Mouse (Mus musculus): Measurements from ENCODE around the gene Zfp60. TPM values are rescaled to one million over a fixed set of nuclear protein-coding genes. Genes with fewer than 3 reads are reported as not detected.
"Not testable (repeated sequence)": the region's sequence is repeated elsewhere in the genome, so short reads cannot be mapped to it uniquely, and the experiment has no call there.

The Zfp60 gene
- polyA plus RNA-seq, 1 experiment from 2014 or later: 99.8 TPM

- Histone ChIP-seq H3K9ac (no peak overlapping the region), H3K9me3 (no peaks in the 10 kb centered on the region), H3K27ac (replicated peaks) (peak overlapping the region; percentile 76), H3K27me3 (no peaks in the 10 kb centered on the region), H3K4me2 (peak overlapping the region; percentile 35), H3K36me3 (no peaks in the 10 kb centered on the region), H3K4me3 (no peak overlapping the region), H3K4me1 (replicated peaks) (peaks cover 3% of the 10 kb centered on the region; the same call in 1 of the 2 replicates)
- ATAC-seq (ENCODE audit: low FRiP score, low read depth): peak; percentile 83
- 42% methylated on average over 12 of the region's 12 CpGs for WGBS
Measured at GRCm38 (mm10) chr7:27725566-27726538, 5.3 kb upstream of the Zfp60 start.

- no peaks in the 10 kb centered on the region for H3K9me3 ChIP-seq
- ATAC-seq (ENCODE audit: low FRiP score, low read depth): no peak
- no peaks in the 10 kb centered on the region for H3K27me3 ChIP-seq
- H3K27ac ChIP-seq (replicated peaks): no peak overlapping the region
- H3K4me1 ChIP-seq (replicated peaks): peaks cover 5% of the 10 kb centered on the region
- no peak overlapping the region for H3K4me3 ChIP-seq
- no peak overlapping the region for H3K4me2 ChIP-seq
- no peaks in the 10 kb centered on the region for H3K36me3 ChIP-seq
- no peak overlapping the region for H3K9ac ChIP-seq
- WGBS: 56% methylated on average over 2 of the region's 2 CpGs
Measured at GRCm38 (mm10) chr7:27727471-27727870, 3.7 kb upstream of the Zfp60 start.

GRCm38 (mm10) chr7:27731946-27732345 lies 757 bp downstream of the Zfp60 start:
- Histone ChIP-seq H3K9ac (peak overlapping the region; percentile 87), H3K27ac (replicated peaks) (peak overlapping the region; percentile 96), H3K4me2 (peak overlapping the region; percentile 61), H3K4me1 (replicated peaks) (peaks cover 39% of the 10 kb centered on the region), H3K4me3 (peak overlapping the region; percentile 68), H3K27me3 (no peaks in the 10 kb centered on the region), H3K36me3 (no peaks in the 10 kb centered on the region), H3K9me3 (no peaks in the 10 kb centered on the region)
- ATAC-seq (ENCODE audit: low FRiP score, low read depth): no peak; the same call in 1 of the 2 replicates
- 2% methylated on average over 12 of the region's 12 CpGs for WGBS

- H3K9me3 ChIP-seq: no peaks in the 10 kb centered on the region
- no peaks in the 10 kb centered on the region for H3K36me3 ChIP-seq
- H3K27me3 ChIP-seq: no peaks in the 10 kb centered on the region
- H3K9ac ChIP-seq: peak overlapping the region; percentile 87
- peaks cover 39% of the 10 kb centered on the region for H3K4me1 ChIP-seq (replicated peaks)
- WGBS: 47% methylated on average over 6 of the region's 6 CpGs
- ATAC-seq (ENCODE audit: low FRiP score, low read depth): no peak
- peak overlapping the region; percentile 68 for H3K4me3 ChIP-seq
- peak overlapping the region; percentile 61 for H3K4me2 ChIP-seq
- H3K27ac ChIP-seq (replicated peaks): peak overlapping the region; percentile 96
Measured at GRCm38 (mm10) chr7:27732508-27732907, 1.3 kb downstream of the Zfp60 start.

- no peaks in the 10 kb centered on the region for H3K9me3 ChIP-seq
- H3K27ac ChIP-seq (replicated peaks): peak overlapping the region; percentile 74
- H3K4me1 ChIP-seq (replicated peaks): peaks cover 39% of the 10 kb centered on the region
- peak overlapping the region; percentile 45 for H3K4me2 ChIP-seq
- H3K36me3 ChIP-seq: peaks cover 22% of the 10 kb centered on the region
- ATAC-seq (ENCODE audit: low FRiP score, low read depth): no peak
- H3K4me3 ChIP-seq: peak overlapping the region; percentile 14
- 8% methylated on average over 5 of the region's 5 CpGs for WGBS
- H3K27me3 ChIP-seq: no peaks in the 10 kb centered on the region
- H3K9ac ChIP-seq: 0 out of 2 replicates have a peak overlapping the region, but pooled peaks have one; percentile 3
Measured at GRCm38 (mm10) chr7:27735457-27735856, 4.3 kb downstream of the Zfp60 start.

GRCm38 (mm10) chr7:27756351-27757047 lies 25.3 kb downstream of the Zfp60 start:
- H3K9ac ChIP-seq: no peak overlapping the region
- 9% methylated on average over 5 of the region's 5 CpGs for WGBS

GRCm38 (mm10) chr7:27757048-27757375 lies 25.8 kb downstream of the Zfp60 start:
- H3K27me3 ChIP-seq: no peaks in the 10 kb centered on the region
- no peak overlapping the region for H3K9ac ChIP-seq
- no peaks in the 10 kb centered on the region for H3K9me3 ChIP-seq
- H3K4me1 ChIP-seq (replicated peaks): peaks cover 13% of the 10 kb centered on the region
- H3K4me3 ChIP-seq: no peak overlapping the region
- ATAC-seq (ENCODE audit: low FRiP score, low read depth): no peak
- peaks cover 8% of the 10 kb centered on the region for H3K36me3 ChIP-seq
- H3K27ac ChIP-seq (replicated peaks): peak overlapping the region; percentile 42; the same call in 1 of the 2 replicates
- WGBS: 15% methylated on average over 3 of the region's 3 CpGs
- H3K4me2 ChIP-seq: no peak overlapping the region

More at GRCm38 (mm10) chr7:27756351-27757047, 25.3 kb downstream of the Zfp60 start:
- peaks cover 13% of the 10 kb centered on the region for H3K36me3 ChIP-seq
- H3K27ac ChIP-seq (replicated peaks): peak overlapping the region; percentile 42
- peaks cover 13% of the 10 kb centered on the region for H3K4me1 ChIP-seq (replicated peaks)
- H3K9me3 ChIP-seq: no peaks in the 10 kb centered on the region
- no peaks in the 10 kb centered on the region for H3K27me3 ChIP-seq
- peak overlapping the region; percentile 11; the same call in 1 of the 2 replicates for H3K4me2 ChIP-seq
- H3K4me3 ChIP-seq: no peak overlapping the region
- ATAC-seq (ENCODE audit: low FRiP score, low read depth): peak; percentile 61

- peak overlapping the region; percentile 48 for H3K4me2 ChIP-seq
- H3K9ac ChIP-seq: no peak overlapping the region
- no peaks in the 10 kb centered on the region for H3K9me3 ChIP-seq
- no peaks in the 10 kb centered on the region for H3K36me3 ChIP-seq
- peak overlapping the region; percentile 22 for H3K4me3 ChIP-seq
- H3K4me1 ChIP-seq (replicated peaks): no peaks in the 10 kb centered on the region
- no peak overlapping the region for H3K27ac ChIP-seq (replicated peaks)
- 15% methylated on average over 17 of the region's 17 CpGs for WGBS
- no peaks in the 10 kb centered on the region for H3K27me3 ChIP-seq
- no peak for ATAC-seq (ENCODE audit: low FRiP score, low read depth)
Measured at GRCm38 (mm10) chr7:27765176-27765886, 34.1 kb downstream of the Zfp60 start.

GRCm38 (mm10) chr7:27789306-27789705 lies 58.1 kb downstream of the Zfp60 start:
- Histone ChIP-seq H3K36me3 (no peaks in the 10 kb centered on the region), H3K9ac (no peak overlapping the region), H3K4me2 (no peak overlapping the region), H3K4me1 (replicated peaks) (no peaks in the 10 kb centered on the region), H3K9me3 (peaks cover 15% of the 10 kb centered on the region; the same call in 1 of the 2 replicates), H3K27ac (replicated peaks) (no peak overlapping the region), H3K4me3 (no peak overlapping the region), H3K27me3 (no peaks in the 10 kb centered on the region)
- ATAC-seq (ENCODE audit: low FRiP score, low read depth): no peak
- 84% methylated on average over 5 of the region's 5 CpGs for WGBS

GRCm38 (mm10) chr7:27793865-27794264 lies 62.7 kb downstream of the Zfp60 start:
- not testable (repeated sequence) for H3K9ac ChIP-seq; H3K27me3 ChIP-seq; H3K4me3 ChIP-seq; H3K36me3 ChIP-seq; H3K27ac ChIP-seq (replicated peaks); H3K4me1 ChIP-seq (replicated peaks); H3K4me2 ChIP-seq; ATAC-seq (ENCODE audit: low FRiP score, low read depth); H3K9me3 ChIP-seq
- WGBS: 72% methylated on average over 3 of the region's 3 CpGs

- H3K4me3 ChIP-seq: no peak overlapping the region
Measured at GRCm38 (mm10) chr7:27794566-27794965, 63.4 kb downstream of the Zfp60 start.

More at GRCm38 (mm10) chr7:27794566-27794965, 63.4 kb downstream of the Zfp60 start:
- Histone ChIP-seq H3K9me3 (no peaks in the 10 kb centered on the region), H3K4me2 (no peak overlapping the region), H3K27ac (replicated peaks) (no peak overlapping the region), H3K4me1 (replicated peaks) (peaks cover 8% of the 10 kb centered on the region), H3K36me3 (no peaks in the 10 kb centered on the region), H3K27me3 (no peaks in the 10 kb centered on the region), H3K9ac (no peak overlapping the region)
- ATAC-seq (ENCODE audit: low FRiP score, low read depth): no peak

Data from hindbrain, embryonic 15.5 days (tissue).